Mouse (Mus musculus): ENCODE measurements around the gene Cdc45.
A peak's percentile ranks its signal among the peaks of the same experiment; 100 is the strongest.
"Not testable (repeated sequence)": the region's sequence is repeated elsewhere in the genome, so short reads cannot be mapped to it uniquely, and the experiment has no call there.

Gene Cdc45

GRCm38 (mm10) chr16:18811468-18812384, at the start of gene Cdc45, which contains the start of gene Ufd1:
TSS of gene Cdc45 (minus strand) at chr16:18811987.
TSS of gene Ufd1 (plus strand) at chr16:18811779.
- DNase-seq (ENCODE audit: low spot score) = peak; percentile 80

- no peak for DNase-seq (ENCODE audit: low spot score)
Measured at GRCm38 (mm10) chr16:18860186-18860585, 48.4 kb upstream of the Cdc45 start.

- DNase-seq (ENCODE audit: low spot score) = no peak
Measured at GRCm38 (mm10) chr16:18858551-18858950, 46.8 kb upstream of the Cdc45 start.

- DNase-seq (ENCODE audit: low spot score) = not testable (repeated sequence)
Measured at GRCm38 (mm10) chr16:18849521-18850190, 37.9 kb upstream of the Cdc45 start.

- no peak for DNase-seq (ENCODE audit: low spot score)
Measured at GRCm38 (mm10) chr16:18846301-18846820, 34.6 kb upstream of the Cdc45 start.

GRCm38 (mm10) chr16:18838346-18838745, 26.6 kb upstream of the Cdc45 start:
- no peak for DNase-seq (ENCODE audit: low spot score)

GRCm38 (mm10) chr16:18836468-18837208, 24.9 kb upstream of the Cdc45 start, which contains the start of the genes 2510002D24Rik and Gm28539:
TSS of gene 2510002D24Rik (plus strand) at chr16:18836578.
TSS of gene Gm28539 (plus strand) at chr16:18836584.
- DNase-seq (ENCODE audit: low spot score) = peak; percentile 77

- DNase-seq (ENCODE audit: low spot score) = no peak
Measured at GRCm38 (mm10) chr16:18836073-18836467, 24.3 kb upstream of the Cdc45 start.

- DNase-seq (ENCODE audit: low spot score) = no peak
Measured at GRCm38 (mm10) chr16:18833486-18833885, 21.7 kb upstream of the Cdc45 start.

GRCm38 (mm10) chr16:18829102-18829501, 17.3 kb upstream of the Cdc45 start:
- no peak for DNase-seq (ENCODE audit: low spot score)

GRCm38 (mm10) chr16:18828630-18829029, 16.8 kb upstream of the Cdc45 start:
- no peak for DNase-seq (ENCODE audit: low spot score)

- DNase-seq (ENCODE audit: low spot score) = no peak
Measured at GRCm38 (mm10) chr16:18822925-18823324, 11.1 kb upstream of the Cdc45 start.

- no peak for DNase-seq (ENCODE audit: low spot score)
Measured at GRCm38 (mm10) chr16:18822356-18822755, 10.6 kb upstream of the Cdc45 start.

GRCm38 (mm10) chr16:18812385-18812910, 661 bp upstream of the Cdc45 start:
- DNase-seq (ENCODE audit: low spot score) = no peak

GRCm38 (mm10) chr16:18811032-18811431, 755 bp downstream of the Cdc45 start:
- no peak for DNase-seq (ENCODE audit: low spot score)

GRCm38 (mm10) chr16:18809001-18809400, 2.8 kb downstream of the Cdc45 start:
- no peak for DNase-seq (ENCODE audit: low spot score)

GRCm38 (mm10) chr16:18805746-18806145, 6.0 kb downstream of the Cdc45 start:
- no peak for DNase-seq (ENCODE audit: low spot score)

- DNase-seq (ENCODE audit: low spot score) = no peak
Measured at GRCm38 (mm10) chr16:18798841-18799240, 12.9 kb downstream of the Cdc45 start.

- DNase-seq (ENCODE audit: low spot score) = no peak
Measured at GRCm38 (mm10) chr16:18798151-18798550, 13.6 kb downstream of the Cdc45 start.

GRCm38 (mm10) chr16:18796645-18797044, 15.1 kb downstream of the Cdc45 start:
- DNase-seq (ENCODE audit: low spot score) = no peak

- DNase-seq (ENCODE audit: low spot score) = no peak
Measured at GRCm38 (mm10) chr16:18795223-18795899, 16.4 kb downstream of the Cdc45 start.

Data from spleen, adult 12 weeks (tissue).